Mouse (Mus musculus) forebrain, embryonic 16.5 days (tissue): ENCODE measurements around the gene Ldlrap1. TPM values are rescaled to one million over a fixed set of nuclear protein-coding genes. Genes with fewer than 3 reads are reported as not detected.
"Not testable (repeated sequence)": the region's sequence is repeated elsewhere in the genome, so short reads cannot be mapped to it uniquely, and the experiment has no call there.

Experiments
- ATAC-seq: fragments of 200-750 bp; cut with Nextera tagmentation; 2 replicates; pipeline ENCODE4 v1.8.0; 2017; ENCODE audit warnings: mild to moderate bottlenecking, moderate library complexity
- H3K27ac ChIP-seq: fragments of 300-500 bp; sonication (generic); 2 replicates; pipeline ENCODE4 v1.5.1; 2014; ENCODE audit warnings: low read length, control low read depth
- H3K27me3 ChIP-seq: fragments of 300-500 bp; sonication (generic); replicated peaks from 2 replicates; pipeline ENCODE4 v1.6.1; 2014; ENCODE audit warnings: low read length; ENCODE audit not compliant: control insufficient read depth, insufficient read depth
- H3K36me3 ChIP-seq: fragments of 300-500 bp; sonication (generic); 2 replicates; pipeline ENCODE4 v1.6.1; 2014; ENCODE audit not compliant: control insufficient read depth, insufficient read depth
- H3K4me1 ChIP-seq: fragments of 300-500 bp; sonication (generic); replicated peaks from 2 replicates; pipeline ENCODE4 v1.6.1; 2014; ENCODE audit warnings: low read length; ENCODE audit not compliant: control insufficient read depth, insufficient read depth
- H3K4me2 ChIP-seq: fragments of 300-500 bp; sonication (generic); 2 replicates; pipeline ENCODE4 v1.6.1; 2014; ENCODE audit warnings: mild to moderate bottlenecking, low read length, control low read depth
- H3K4me3 ChIP-seq: fragments of 300-500 bp; sonication (generic); replicated peaks from 2 replicates; pipeline ENCODE4 v1.5.1; 2014; ENCODE audit warnings: mild to moderate bottlenecking, low read length, control low read depth
- H3K9ac ChIP-seq: fragments of 300-500 bp; sonication (generic); replicated peaks from 2 replicates; pipeline ENCODE4 v1.6.1; 2014; ENCODE audit warnings: low read depth, low read length, control low read depth
- H3K9me3 ChIP-seq: fragments of 300-500 bp; sonication (generic); 2 replicates; pipeline ENCODE4 v1.6.1; 2016; ENCODE audit warnings: low read length; ENCODE audit not compliant: control insufficient read depth
- WGBS: fragments of 180-500 bp; shearing (Covaris S2); extraction: QIAGEN DNeasy Blood & Tissue Kit; methylation state at CpG from one replicate; pipeline ENCODE4 v1.1.7; 2014; 5-methylcytosine and 5-hydroxymethylcytosine counted together
- polyA plus RNA-seq: library from polyadenylated mRNA; unstranded; fragments of >200 nt; fragmentation: Nextera tagmentation; extraction: Ambion mirVana; gene quantifications from 2 replicates; pipeline ENCODE4 v1.2.1, GENCODE M21; 2015

Ldlrap1 gene
- polyA plus RNA-seq, 1 experiment from 2014 or later: 2.9 TPM

GRCm38 (mm10) chr4:134798861-134799260, 31.0 kb upstream of the Ldlrap1 start:
- Histone ChIP-seq H3K36me3 (peaks cover 11% of the 10 kb centered on the region), H3K9ac (no peak overlapping the region), H3K9me3 (no peaks in the 10 kb centered on the region), H3K27me3 (no peaks in the 10 kb centered on the region), H3K27ac (no peak overlapping the region), H3K4me3 (no peak overlapping the region), H3K4me2 (no peak overlapping the region), H3K4me1 (peaks cover 3% of the 10 kb centered on the region; the same call in 1 of the 2 replicates)
- WGBS: 69% methylated on average over 3 of the region's 3 CpGs
- no peak for ATAC-seq

GRCm38 (mm10) chr4:134797621-134798020, 29.8 kb upstream of the Ldlrap1 start:
- WGBS: 77% methylated on average over 6 of the region's 6 CpGs
- H3K4me2 ChIP-seq: no peak overlapping the region
- no peaks in the 10 kb centered on the region for H3K9me3 ChIP-seq
- H3K27ac ChIP-seq: no peak overlapping the region
- H3K4me3 ChIP-seq: no peak overlapping the region
- no peak for ATAC-seq
- peaks cover 3% of the 10 kb centered on the region; the same call in 1 of the 2 replicates for H3K4me1 ChIP-seq
- no peaks in the 10 kb centered on the region for H3K27me3 ChIP-seq
- peaks cover 7% of the 10 kb centered on the region for H3K36me3 ChIP-seq
- no peak overlapping the region for H3K9ac ChIP-seq

- H3K4me3 ChIP-seq: no peak overlapping the region
- 23% methylated on average over 7 of the region's 7 CpGs for WGBS
- no peak for ATAC-seq
- H3K27ac ChIP-seq: no peak overlapping the region
- no peak overlapping the region for H3K4me2 ChIP-seq
- no peak overlapping the region for H3K9ac ChIP-seq
- H3K4me1 ChIP-seq: peaks cover 3% of the 10 kb centered on the region; the same call in 1 of the 2 replicates
- peaks cover 4% of the 10 kb centered on the region for H3K36me3 ChIP-seq
- no peaks in the 10 kb centered on the region for H3K9me3 ChIP-seq
- H3K27me3 ChIP-seq: no peaks in the 10 kb centered on the region
Observed at GRCm38 (mm10) chr4:134796581-134797361, 28.9 kb upstream of the Ldlrap1 start.

- H3K4me1 ChIP-seq: peaks cover 3% of the 10 kb centered on the region; the same call in 1 of the 2 replicates
- H3K27me3 ChIP-seq: no peaks in the 10 kb centered on the region
- no peak overlapping the region for H3K4me2 ChIP-seq
- no peak overlapping the region for H3K9ac ChIP-seq
- no peaks in the 10 kb centered on the region for H3K36me3 ChIP-seq
- no peak overlapping the region for H3K27ac ChIP-seq
- no peaks in the 10 kb centered on the region for H3K9me3 ChIP-seq
- WGBS: 79% methylated on average over 5 of the region's 5 CpGs
- ATAC-seq: no peak
- H3K4me3 ChIP-seq: no peak overlapping the region
Observed at GRCm38 (mm10) chr4:134795819-134796485, 28.1 kb upstream of the Ldlrap1 start.

GRCm38 (mm10) chr4:134794959-134795358, 27.1 kb upstream of the Ldlrap1 start:
- H3K4me3 ChIP-seq, H3K9me3 ChIP-seq, H3K27ac ChIP-seq, H3K4me2 ChIP-seq, H3K36me3 ChIP-seq, H3K4me1 ChIP-seq, H3K27me3 ChIP-seq, H3K9ac ChIP-seq, ATAC-seq: not testable (repeated sequence)

GRCm38 (mm10) chr4:134793213-134793956, 25.6 kb upstream of the Ldlrap1 start:
- no peaks in the 10 kb centered on the region for H3K27me3 ChIP-seq
- no peak overlapping the region for H3K27ac ChIP-seq
- H3K4me2 ChIP-seq: no peak overlapping the region
- 45% methylated on average over 10 of the region's 10 CpGs for WGBS
- no peak overlapping the region for H3K4me3 ChIP-seq
- no peaks in the 10 kb centered on the region for H3K9me3 ChIP-seq
- ATAC-seq: no peak
- no peak overlapping the region for H3K9ac ChIP-seq
- no peaks in the 10 kb centered on the region for H3K4me1 ChIP-seq
- no peaks in the 10 kb centered on the region for H3K36me3 ChIP-seq

GRCm38 (mm10) chr4:134791731-134792130, 23.9 kb upstream of the Ldlrap1 start:
- no peaks in the 10 kb centered on the region for H3K36me3 ChIP-seq

GRCm38 (mm10) chr4:134786946-134787345, 19.1 kb upstream of the Ldlrap1 start:
- no peaks in the 10 kb centered on the region for H3K27me3 ChIP-seq
- H3K36me3 ChIP-seq: no peaks in the 10 kb centered on the region
- H3K4me3 ChIP-seq: no peak overlapping the region
- H3K9ac ChIP-seq: no peak overlapping the region
- H3K27ac ChIP-seq: no peak overlapping the region
- H3K4me2 ChIP-seq: no peak overlapping the region
- no peaks in the 10 kb centered on the region for H3K9me3 ChIP-seq
- 29% methylated on average over 10 of the region's 10 CpGs for WGBS
- no peaks in the 10 kb centered on the region for H3K4me1 ChIP-seq
- ATAC-seq: no peak

More at GRCm38 (mm10) chr4:134791731-134792130, 23.9 kb upstream of the Ldlrap1 start:
- no peak for ATAC-seq
- 60% methylated on average over 6 of the region's 6 CpGs for WGBS
- Histone ChIP-seq H3K4me3 (no peak overlapping the region), H3K4me1 (no peaks in the 10 kb centered on the region), H3K9me3 (no peaks in the 10 kb centered on the region), H3K9ac (no peak overlapping the region), H3K27ac (no peak overlapping the region), H3K4me2 (no peak overlapping the region), H3K27me3 (no peaks in the 10 kb centered on the region)

GRCm38 (mm10) chr4:134784701-134785100, 16.9 kb upstream of the Ldlrap1 start:
- Histone ChIP-seq H3K27ac (no peak overlapping the region), H3K4me2 (no peak overlapping the region), H3K9ac (no peak overlapping the region), H3K36me3 (no peaks in the 10 kb centered on the region), H3K4me3 (no peak overlapping the region), H3K9me3 (no peaks in the 10 kb centered on the region), H3K27me3 (no peaks in the 10 kb centered on the region), H3K4me1 (no peaks in the 10 kb centered on the region)
- 51% methylated on average over 5 of the region's 5 CpGs for WGBS
- ATAC-seq: no peak
